Mouse (Mus musculus) heart, embryonic 14.5 days (tissue): ENCODE measurements around the gene Hoxc11. TPM values are rescaled to one million over a fixed set of nuclear protein-coding genes. Genes with fewer than 3 reads are reported as not detected.

Experiments
- ATAC-seq: fragments of 200-750 bp; cut with Nextera tagmentation; 2 replicates; pipeline ENCODE4 v1.8.0; 2017; ENCODE audit warnings: low read depth, moderate TSS enrichment; ENCODE audit not compliant: insufficient number of reproducible peaks, insufficient read depth, low FRiP score
- H3K27ac ChIP-seq, 2 experiments: fragments of 200-500 bp in 1 of 2; fragments of 300-500 bp in 1 of 2; sonication (generic) in 1 of 2; replicated peaks in 1 of 2; 2 replicates each; pipeline ENCODE4 v1.5.1; 2012 to 2014; ENCODE audit warnings: low read depth in 2 of 2, low read length in 2 of 2, control low read depth in 1 of 2, mild to moderate bottlenecking in 1 of 2, mixed read lengths in 1 of 2; ENCODE audit not compliant: control insufficient read depth in 1 of 2, insufficient read depth in 1 of 2
- H3K27me3 ChIP-seq: fragments of 300-500 bp; sonication (generic); 2 replicates; pipeline ENCODE4 v1.6.1; 2014; ENCODE audit warnings: mild to moderate bottlenecking, low read length, control low read depth; ENCODE audit not compliant: control insufficient read depth, insufficient read depth
- H3K36me3 ChIP-seq: fragments of 300-500 bp; sonication (generic); 2 replicates; pipeline ENCODE4 v1.6.1; 2014; ENCODE audit warnings: mild to moderate bottlenecking, control low read depth, low read length, mixed read lengths; ENCODE audit not compliant: control insufficient read depth, insufficient read depth
- H3K4me1 ChIP-seq, 2 experiments: fragments of 200-500 bp in 1 of 2; fragments of 300-500 bp in 1 of 2; sonication (generic) in 1 of 2; 2 replicates each; pipeline ENCODE4 v1.6.1; 2012 to 2014; ENCODE audit warnings: low read length in 2 of 2, control low read depth in 1 of 2, mixed read lengths in 1 of 2; ENCODE audit not compliant: control insufficient read depth in 2 of 2, insufficient read depth in 2 of 2
- H3K4me2 ChIP-seq: fragments of 300-500 bp; sonication (generic); 2 replicates; pipeline ENCODE4 v1.6.1; 2014; ENCODE audit warnings: mild to moderate bottlenecking, low read length
- H3K4me3 ChIP-seq, 2 experiments: fragments of 200-500 bp in 1 of 2; fragments of 300-500 bp in 1 of 2; sonication (generic) in 1 of 2; 2 replicates each; pipeline ENCODE4 v1.5.1; 2012 to 2014; ENCODE audit warnings: low read length in 2 of 2, mild to moderate bottlenecking in 2 of 2, control low read depth in 1 of 2, low read depth in 1 of 2, moderate library complexity in 1 of 2; ENCODE audit not compliant: control insufficient read depth in 1 of 2, insufficient read depth in 1 of 2
- H3K9ac ChIP-seq: fragments of 300-500 bp; sonication (generic); 2 replicates; pipeline ENCODE4 v1.6.1; 2014; ENCODE audit warnings: mild to moderate bottlenecking, low read length
- H3K9me3 ChIP-seq: fragments of 300-500 bp; sonication (generic); 2 replicates; pipeline ENCODE4 v1.6.1; 2016; ENCODE audit warnings: low read length, control low read depth; ENCODE audit not compliant: control insufficient read depth
- WGBS: fragments of 180-500 bp; shearing (Covaris S2); extraction: QIAGEN DNeasy Blood & Tissue Kit; methylation state at CpG from one replicate; pipeline ENCODE4 v1.1.7; 2014; 5-methylcytosine and 5-hydroxymethylcytosine counted together
- polyA plus RNA-seq: library from polyadenylated mRNA; unstranded; fragments of >200 nt; fragmentation: Nextera tagmentation; extraction: Ambion mirVana; gene quantifications from 2 replicates; pipeline ENCODE4 v1.2.1, GENCODE M21; 2014

Gene Hoxc11
- not detected in 2 replicates for polyA plus RNA-seq

- Histone ChIP-seq H3K9ac (no peak within 1 kb of the TSS), H3K4me1 (no peaks in the 10 kb centered on the region), H3K27ac (no peak within 1 kb of the TSS), H3K4me2 (no peak within 1 kb of the TSS), H3K36me3 (no peaks in the 10 kb centered on the region), H3K9me3 (no peaks in the 10 kb centered on the region), H3K27me3 (peaks cover 100% of the 10 kb centered on the region), H3K4me3 (no peak within 1 kb of the TSS)
- WGBS = 2% methylated on average over 56 of the region's 57 CpGs
- ATAC-seq = no peak
These were observed at the start of gene Hoxc11 for GRCm38 (mm10) chr15:102954192-102955006. Hoxc11 (plus strand) TSS chr15:102954427.

- no peak overlapping the region for H3K4me3 ChIP-seq
- no peak overlapping the region for H3K9ac ChIP-seq
- H3K9me3 ChIP-seq = no peaks in the 10 kb centered on the region
- peaks cover 0 to 3% of the 10 kb centered on the region in 2 experiments; a peak in 1 of 4 replicates for H3K4me1 ChIP-seq
- H3K4me2 ChIP-seq = no peak overlapping the region
- no peak overlapping the region for H3K27ac ChIP-seq
- peaks cover 84% of the 10 kb centered on the region for H3K27me3 ChIP-seq
- no peaks in the 10 kb centered on the region for H3K36me3 ChIP-seq
- WGBS = 4% methylated on average over 1 of the region's 1 CpGs
- no peak for ATAC-seq
These were observed 49.3 kb upstream of the Hoxc11 start for GRCm38 (mm10) chr15:102904946-102905345.

- H3K4me2 ChIP-seq = no peak overlapping the region
- H3K36me3 ChIP-seq = no peaks in the 10 kb centered on the region
- no peak overlapping the region for H3K4me3 ChIP-seq
- H3K9me3 ChIP-seq = no peaks in the 10 kb centered on the region
- no peak for ATAC-seq
- 2% methylated on average over 4 of the region's 4 CpGs for WGBS
- no peak overlapping the region for H3K27ac ChIP-seq
- peaks cover 0 to 3% of the 10 kb centered on the region in 2 experiments; a peak in 1 of 4 replicates for H3K4me1 ChIP-seq
- H3K9ac ChIP-seq = no peak overlapping the region
- H3K27me3 ChIP-seq = peaks cover 96% of the 10 kb centered on the region
These were observed 44.7 kb upstream of the Hoxc11 start for GRCm38 (mm10) chr15:102909536-102909935.

- Histone ChIP-seq H3K9ac (no peak overlapping the region), H3K4me2 (no peak overlapping the region), H3K9me3 (no peaks in the 10 kb centered on the region), H3K36me3 (no peaks in the 10 kb centered on the region), H3K4me3 (no peak overlapping the region), H3K27me3 (peaks cover 96% of the 10 kb centered on the region), H3K4me1 (peaks cover 0 to 1% of the 10 kb centered on the region in 2 experiments; a peak in 1 of 4 replicates), H3K27ac (no peak overlapping the region)
- ATAC-seq = no peak
- under 1% methylated on average over 18 of the region's 18 CpGs for WGBS
These were observed 44.2 kb upstream of the Hoxc11 start for GRCm38 (mm10) chr15:102910038-102910437.

- no peak for ATAC-seq
- Histone ChIP-seq H3K4me3 (no peak overlapping the region), H3K27me3 (peaks cover 96% of the 10 kb centered on the region), H3K36me3 (no peaks in the 10 kb centered on the region), H3K4me2 (no peak overlapping the region), H3K9ac (no peak overlapping the region), H3K27ac (no peak overlapping the region), H3K4me1 (no peaks in the 10 kb centered on the region), H3K9me3 (no peaks in the 10 kb centered on the region)
- 2% methylated on average over 22 of the region's 22 CpGs for WGBS
These were observed 43.6 kb upstream of the Hoxc11 start for GRCm38 (mm10) chr15:102910496-102911095.

GRCm38 (mm10) chr15:102913038-102913585 is 41.1 kb upstream of the Hoxc11 start:
- WGBS = under 1% methylated on average over 19 of the region's 19 CpGs
- ATAC-seq = no peak
- H3K4me2 ChIP-seq = no peak overlapping the region
- H3K4me1 ChIP-seq = no peaks in the 10 kb centered on the region
- peaks cover 97% of the 10 kb centered on the region for H3K27me3 ChIP-seq
- no peaks in the 10 kb centered on the region for H3K9me3 ChIP-seq
- H3K9ac ChIP-seq = no peak overlapping the region
- H3K36me3 ChIP-seq = no peaks in the 10 kb centered on the region
- H3K27ac ChIP-seq = no peak overlapping the region
- H3K4me3 ChIP-seq = no peak overlapping the region

GRCm38 (mm10) chr15:102917972-102918572 is 36.2 kb upstream of the Hoxc11 start:
- 1% methylated on average over 20 of the region's 20 CpGs for WGBS
- peaks cover 99% of the 10 kb centered on the region for H3K27me3 ChIP-seq
- no peaks in the 10 kb centered on the region for H3K9me3 ChIP-seq
- peaks cover 3 to 7% of the 10 kb centered on the region in 2 experiments; a peak in 2 of 4 replicates for H3K4me1 ChIP-seq
- no peak overlapping the region for H3K27ac ChIP-seq
- no peaks in the 10 kb centered on the region for H3K36me3 ChIP-seq
- no peak overlapping the region for H3K9ac ChIP-seq
- no peak overlapping the region for H3K4me2 ChIP-seq
- H3K4me3 ChIP-seq = no peak overlapping the region
- ATAC-seq = no peak
